Mouse (Mus musculus) frontal cortex, adult 2 months (tissue): Measurements from ENCODE around the gene Gm8773. TPM values are rescaled to one million over a fixed set of nuclear protein-coding genes. Genes with fewer than 3 reads are reported as not detected.

Experiments
- DNase-seq, 2 experiments: peaks; one replicate each; pipeline ENCODE4 v3.0.0; 2022; ENCODE audit warnings: low spot score in 1 of 2; ENCODE audit errors: extremely low spot score in 1 of 2
- polyA plus RNA-seq: library from polyadenylated mRNA; depleted of rRNA; stranded (reverse); fragments of >200 nt; gene quantifications from 2 replicates; pipeline ENCODE4 v1.2.3, GENCODE M21; 2012; rRNA removed

Gene Gm8773
- polyA plus RNA-seq: 0.06 and 0.11 TPM in 2 replicates

- DNase-seq: peak in 1 of 2 experiments; percentile 13
Observed at GRCm38 (mm10) chr5:5573749-5574317, at the start of gene Gm8773. Gene Gm8773 (plus strand): TSS chr5:5573799.

GRCm38 (mm10) chr5:5533656-5534420, 39.8 kb upstream of the Gm8773 start:
- no peak for DNase-seq

GRCm38 (mm10) chr5:5536131-5536530, 37.5 kb upstream of the Gm8773 start:
- no peak for DNase-seq

- no peak for DNase-seq
Observed at GRCm38 (mm10) chr5:5539771-5540170, 33.8 kb upstream of the Gm8773 start.

- no peak for DNase-seq
Observed at GRCm38 (mm10) chr5:5540385-5540784, 33.2 kb upstream of the Gm8773 start.

GRCm38 (mm10) chr5:5551110-5551509, 22.5 kb upstream of the Gm8773 start:
- DNase-seq: no peak

GRCm38 (mm10) chr5:5559079-5559740, 14.4 kb upstream of the Gm8773 start, which contains the start of gene Gtpbp10:
Gene Gtpbp10 (minus strand): TSS chr5:5559538.
- DNase-seq: peak; percentile 80 to 94

- DNase-seq: peak in 1 of 2 experiments; percentile 2
Observed at GRCm38 (mm10) chr5:5559798-5560197, 13.8 kb upstream of the Gm8773 start.

- DNase-seq: no peak
Observed at GRCm38 (mm10) chr5:5561041-5561706, 12.4 kb upstream of the Gm8773 start.

GRCm38 (mm10) chr5:5562435-5562834, 11.2 kb upstream of the Gm8773 start:
- DNase-seq: no peak

GRCm38 (mm10) chr5:5587686-5588085, 14.1 kb downstream of the Gm8773 start:
- DNase-seq: no peak

GRCm38 (mm10) chr5:5610540-5610939, 36.9 kb downstream of the Gm8773 start:
- DNase-seq: no peak

- DNase-seq: no peak
Observed at GRCm38 (mm10) chr5:5618329-5618728, 44.7 kb downstream of the Gm8773 start.

- DNase-seq: no peak
Observed at GRCm38 (mm10) chr5:5625491-5625890, 51.9 kb downstream of the Gm8773 start.

Other genes with a start within 250 kb of the Gm8773 start
- 112 and 113 TPM in 2 replicates for gene Cdk14, start 153.5 kb upstream of the Gm8773 start, polyA plus RNA-seq
- 0.32 TPM in 1 of 2 replicates, not detected in the other for gene 1700015F17Rik, start 94.7 kb upstream of the Gm8773 start, polyA plus RNA-seq
- 46.2 and 47.0 TPM in 2 replicates for gene Cldn12, start 58.8 kb upstream of the Gm8773 start, polyA plus RNA-seq
- gene Gtpbp10, start 14.3 kb upstream of the Gm8773 start, polyA plus RNA-seq: 9.5 and 11.2 TPM in 2 replicates
- gene Cfap69, start 90.4 kb downstream of the Gm8773 start, polyA plus RNA-seq: 20.4 and 27.5 TPM in 2 replicates
- gene Steap2, start 120.8 kb downstream of the Gm8773 start, polyA plus RNA-seq: 9.1 and 10.0 TPM in 2 replicates
- gene Steap1, start 175.5 kb downstream of the Gm8773 start, polyA plus RNA-seq: 0.40 and 0.76 TPM in 2 replicates